Mouse (Mus musculus): ENCODE results near the gene Lamc1. TPM values are rescaled to one million over a fixed set of nuclear protein-coding genes. Genes with fewer than 3 reads are reported as not detected.
"Not testable (repeated sequence)": the region's sequence is repeated elsewhere in the genome, so short reads cannot be mapped to it uniquely, and the experiment has no call there.

Gene Lamc1
- polyA plus RNA-seq, 1 experiment from 2014 or later: 106 TPM

DNA sequence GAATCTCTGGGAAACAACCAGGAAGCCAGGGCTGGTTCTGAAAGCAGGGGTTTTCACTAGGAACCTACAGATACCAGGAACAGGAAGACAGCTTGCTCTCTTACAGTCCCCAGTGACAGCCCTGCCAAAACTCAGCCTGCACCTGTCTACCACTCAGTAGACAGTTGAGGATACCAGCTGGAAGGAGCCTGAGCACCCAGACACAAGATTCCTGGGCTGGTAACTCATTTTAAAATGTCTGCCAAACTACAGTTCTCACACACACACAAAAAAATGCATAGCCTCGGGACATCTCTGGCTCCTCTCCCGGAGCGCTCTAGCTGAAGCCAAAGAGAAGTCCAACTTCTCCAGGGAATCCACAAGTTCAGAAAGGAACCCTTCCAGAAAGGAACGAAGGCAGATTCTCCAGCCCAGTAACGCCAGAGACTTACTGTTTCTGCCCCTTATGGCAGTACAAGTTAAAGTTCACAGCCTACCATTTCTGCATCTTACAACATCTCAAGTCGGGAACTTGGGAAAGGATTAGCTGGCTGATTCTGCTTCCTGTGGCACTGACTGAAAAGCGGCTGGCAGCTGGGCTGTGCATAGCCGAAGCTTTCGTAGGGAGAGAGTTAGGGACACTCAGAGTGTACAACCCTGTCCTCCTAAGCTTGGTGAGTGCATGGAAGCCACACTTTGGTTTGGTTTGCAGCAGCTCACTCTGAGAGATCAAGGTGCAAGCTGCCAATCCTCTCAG, 24.2 kb downstream of the Lamc1 start:
- Histone ChIP-seq H3K9me3 (ENCODE audit: low read length) (no peaks in the 10 kb centered on the region), H3K27me3 (replicated peaks; ENCODE audit: insufficient read depth, low read length) (no peaks in the 10 kb centered on the region), H3K4me2 (replicated peaks; ENCODE audit: low read depth, low read length) (peak overlapping the region; percentile 6; the same call in 1 of the 2 replicates), H3K4me3 (ENCODE audit: low read depth, low read length) (no peak overlapping the region), H3K36me3 (ENCODE audit: insufficient read depth, low read length) (no peaks in the 10 kb centered on the region), H3K27ac (ENCODE audit: low read length) (peak overlapping the region; percentile 63), H3K9ac (replicated peaks; ENCODE audit: low read depth) (no peak overlapping the region; the same call in 1 of the 2 replicates), H3K4me1 (ENCODE audit: insufficient read depth, low read depth, low read length) (peaks cover 18% of the 10 kb centered on the region; the same call in 1 of the 2 replicates)
- peak; percentile 59 for ATAC-seq
- DNase-seq (ENCODE audit: low spot score): peak; percentile 78
- TF ChIP-seq CTCF (IDR thresholded peaks at IDR 0.05) (no peak), EP300 (IDR thresholded peaks at IDR 0.05) (0 out of 2 replicates have a peak, but pooled peaks have one; percentile 26)
- 27% methylated on average over 9 of the region's 9 CpGs for WGBS

DNA sequence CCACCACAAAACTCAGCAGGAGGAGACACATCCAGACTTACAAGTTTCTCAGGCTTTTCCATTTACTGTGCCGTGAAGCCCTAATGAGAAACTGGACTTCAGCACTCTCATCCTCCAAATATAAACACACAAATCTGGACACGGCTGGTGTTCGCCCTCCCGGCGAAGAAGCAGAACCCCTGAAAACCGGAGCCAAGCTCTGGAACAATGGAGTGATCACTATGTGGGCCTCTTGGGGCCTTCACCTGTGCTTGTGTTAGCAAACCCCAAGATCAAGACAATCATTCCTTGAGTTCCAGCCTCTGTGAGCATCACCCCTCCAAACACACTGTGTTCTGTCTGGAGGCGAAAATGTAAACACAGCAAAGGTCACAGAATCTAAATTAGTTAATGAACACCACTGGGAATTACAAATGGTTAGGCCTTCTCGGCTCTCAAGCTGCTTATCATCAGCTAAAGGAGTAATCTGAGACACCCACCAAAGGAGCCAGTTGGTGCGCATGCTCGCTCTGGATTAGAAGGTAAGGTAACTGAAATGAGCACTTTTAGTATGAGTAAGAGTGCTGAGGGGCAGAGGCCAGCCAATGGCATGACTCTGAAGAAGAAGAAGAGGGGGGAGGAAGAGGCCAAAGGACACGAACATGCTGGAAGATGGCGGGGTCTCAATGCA, 24.9 kb downstream of the Lamc1 start:
- Histone ChIP-seq H3K27ac (ENCODE audit: low read length) (peak overlapping the region; percentile 64), H3K9ac (replicated peaks; ENCODE audit: low read depth) (no peak overlapping the region), H3K27me3 (replicated peaks; ENCODE audit: insufficient read depth, low read length) (no peaks in the 10 kb centered on the region), H3K9me3 (ENCODE audit: low read length) (no peaks in the 10 kb centered on the region), H3K4me2 (replicated peaks; ENCODE audit: low read depth, low read length) (no peak overlapping the region), H3K4me1 (ENCODE audit: insufficient read depth, low read depth, low read length) (peaks cover 18% of the 10 kb centered on the region; the same call in 1 of the 2 replicates), H3K36me3 (ENCODE audit: insufficient read depth, low read length) (no peaks in the 10 kb centered on the region), H3K4me3 (ENCODE audit: low read depth, low read length) (no peak overlapping the region)
- no peak for TF ChIP-seq EP300 (IDR thresholded peaks at IDR 0.05)
- no peak for TF ChIP-seq CTCF (IDR thresholded peaks at IDR 0.05)
- ATAC-seq (no peak), DNase-seq (ENCODE audit: low spot score) (no peak)
- 40% methylated on average over 12 of the region's 12 CpGs for WGBS

DNA sequence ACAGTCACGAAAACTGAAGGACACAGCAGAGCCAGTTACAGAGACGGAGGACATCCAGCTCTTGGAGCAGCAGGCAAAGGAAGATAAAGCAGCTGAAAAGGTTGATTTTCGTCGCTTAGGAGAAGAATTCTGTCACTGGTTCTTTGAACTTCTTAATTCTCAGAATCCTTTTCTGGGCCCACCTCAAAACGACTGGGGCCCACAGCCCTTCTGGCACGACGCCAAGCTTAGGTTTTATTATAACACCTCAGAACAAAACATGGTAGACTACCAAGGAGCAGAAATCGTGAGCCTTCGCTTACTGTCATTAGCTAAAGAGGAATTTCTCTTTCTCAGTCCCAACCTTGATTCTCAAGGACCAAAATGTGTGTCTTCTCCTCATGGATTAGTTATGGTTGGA, 26.9 kb downstream of the Lamc1 start:
- H3K27ac ChIP-seq (ENCODE audit: low read length); H3K9me3 ChIP-seq (ENCODE audit: low read length); DNase-seq (ENCODE audit: low spot score); H3K36me3 ChIP-seq (ENCODE audit: insufficient read depth, low read length); ATAC-seq; H3K4me2 ChIP-seq (replicated peaks; ENCODE audit: low read depth, low read length); H3K27me3 ChIP-seq (replicated peaks; ENCODE audit: insufficient read depth, low read length); H3K9ac ChIP-seq (replicated peaks; ENCODE audit: low read depth); H3K4me3 ChIP-seq (ENCODE audit: low read depth, low read length): not testable (repeated sequence)
- H3K4me1 ChIP-seq (ENCODE audit: insufficient read depth, low read depth, low read length): peaks cover 18% of the 10 kb centered on the region; the same call in 1 of the 2 replicates
- 75% methylated on average over 9 of the region's 9 CpGs for WGBS

DNA sequence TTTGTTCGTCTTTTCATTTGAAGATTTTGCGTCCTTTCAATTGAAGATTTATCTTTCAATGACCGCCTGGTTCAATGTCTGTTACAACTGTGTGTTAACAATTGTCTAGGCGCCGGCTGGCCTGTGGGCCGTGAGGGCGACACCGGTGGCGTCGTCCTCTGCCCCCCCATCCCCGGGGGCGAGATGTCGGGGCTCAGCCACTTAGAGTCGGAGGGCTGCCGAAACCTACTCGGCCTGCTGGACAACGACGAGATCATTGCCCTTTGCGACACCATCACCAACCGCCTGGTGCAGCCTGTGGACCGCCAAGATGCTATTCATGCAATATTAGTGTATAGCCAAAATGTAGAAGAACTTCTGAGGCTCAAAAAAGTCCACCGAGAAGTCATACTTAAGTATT, 27.3 kb downstream of the Lamc1 start:
- not testable (repeated sequence) for H3K4me2 ChIP-seq (replicated peaks; ENCODE audit: low read depth, low read length); H3K9me3 ChIP-seq (ENCODE audit: low read length); H3K4me3 ChIP-seq (ENCODE audit: low read depth, low read length); H3K9ac ChIP-seq (replicated peaks; ENCODE audit: low read depth); H3K36me3 ChIP-seq (ENCODE audit: insufficient read depth, low read length); ATAC-seq; H3K27ac ChIP-seq (ENCODE audit: low read length); H3K27me3 ChIP-seq (replicated peaks; ENCODE audit: insufficient read depth, low read length); DNase-seq (ENCODE audit: low spot score)
- 85% methylated on average over 22 of the region's 22 CpGs for WGBS
- peaks cover 18% of the 10 kb centered on the region; the same call in 1 of the 2 replicates for H3K4me1 ChIP-seq (ENCODE audit: insufficient read depth, low read depth, low read length)

DNA sequence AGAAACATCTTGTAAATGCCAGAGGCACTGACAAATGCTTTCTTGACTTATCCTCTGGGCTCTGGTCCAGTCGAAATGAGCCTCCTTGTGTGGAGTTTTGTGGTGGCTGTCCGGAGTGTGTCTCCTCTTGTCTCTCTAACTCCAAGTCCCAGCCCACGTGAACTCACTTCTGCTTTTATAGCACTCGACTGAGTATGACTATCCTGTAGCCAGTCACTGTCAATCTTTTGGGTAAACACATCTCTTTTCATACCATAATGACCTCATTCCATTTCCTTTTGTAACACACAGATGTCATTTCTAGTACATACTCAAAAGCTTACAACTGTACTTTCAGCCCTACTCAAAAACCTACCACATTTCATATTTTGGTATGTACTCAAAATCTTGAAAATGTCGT, 33.1 kb downstream of the Lamc1 start:
- peak; percentile 37; the same call in 1 of the 2 replicates for TF ChIP-seq EP300 (IDR thresholded peaks at IDR 0.05)
- not testable (repeated sequence) for H3K27ac ChIP-seq (ENCODE audit: low read length); H3K4me3 ChIP-seq (ENCODE audit: low read depth, low read length); H3K4me1 ChIP-seq (ENCODE audit: insufficient read depth, low read depth, low read length); H3K4me2 ChIP-seq (replicated peaks; ENCODE audit: low read depth, low read length); H3K9me3 ChIP-seq (ENCODE audit: low read length); H3K9ac ChIP-seq (replicated peaks; ENCODE audit: low read depth); H3K27me3 ChIP-seq (replicated peaks; ENCODE audit: insufficient read depth, low read length); H3K36me3 ChIP-seq (ENCODE audit: insufficient read depth, low read length)
- DNase-seq (ENCODE audit: low spot score) (peak; percentile 39), ATAC-seq (peak; percentile 59)
- WGBS: 28% methylated on average over 5 of the region's 5 CpGs

DNA sequence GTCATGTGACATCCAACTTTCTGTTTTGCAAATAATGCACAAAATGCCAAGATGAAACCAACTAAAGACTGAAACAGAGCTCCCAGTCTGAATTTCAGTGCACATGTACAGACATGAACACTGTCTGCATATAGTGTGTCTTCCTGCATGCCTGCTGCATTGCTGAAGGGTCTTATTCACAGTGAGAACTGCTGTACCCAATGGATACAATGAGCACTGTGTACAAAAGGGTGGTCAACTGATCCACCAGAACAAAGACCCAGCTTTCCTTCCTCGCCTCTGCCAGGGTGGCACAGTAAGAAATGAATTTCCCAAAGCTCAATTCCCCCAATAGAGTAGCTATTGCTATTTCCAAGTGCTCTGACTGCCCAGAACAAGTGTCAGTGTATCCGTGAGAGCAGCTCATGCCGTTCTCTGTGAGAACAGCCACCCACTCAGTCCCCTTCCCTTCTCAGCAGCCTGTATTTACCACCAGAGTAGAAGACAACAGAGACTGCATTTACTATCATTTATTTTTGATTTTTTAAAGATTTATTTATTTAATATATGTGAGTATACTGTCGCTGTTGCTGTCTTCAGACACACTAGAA, 34.7 kb downstream of the Lamc1 start:
- H3K4me2 ChIP-seq (replicated peaks; ENCODE audit: low read depth, low read length); H3K9me3 ChIP-seq (ENCODE audit: low read length); H3K36me3 ChIP-seq (ENCODE audit: insufficient read depth, low read length); H3K27me3 ChIP-seq (replicated peaks; ENCODE audit: insufficient read depth, low read length); H3K4me1 ChIP-seq (ENCODE audit: insufficient read depth, low read depth, low read length); DNase-seq (ENCODE audit: low spot score); H3K27ac ChIP-seq (ENCODE audit: low read length); H3K4me3 ChIP-seq (ENCODE audit: low read depth, low read length); H3K9ac ChIP-seq (replicated peaks; ENCODE audit: low read depth); ATAC-seq: not testable (repeated sequence)
- 70% methylated on average over 4 of the region's 4 CpGs for WGBS
